Mouse (Mus musculus) central nervous system, embryonic 11.5 days (tissue): Measurements from ENCODE around the gene Selenoi. TPM values are rescaled to one million over a fixed set of nuclear protein-coding genes. Genes with fewer than 3 reads are reported as not detected.

Experiments
- polyA plus RNA-seq: library from polyadenylated mRNA; depleted of rRNA; stranded (reverse); fragments of >200 nt; gene quantifications from 2 replicates; pipeline ENCODE4 v1.2.3, GENCODE M21; 2012; rRNA removed

Gene Selenoi
- 22.2 and 39.6 TPM in 2 replicates for polyA plus RNA-seq

DNA sequence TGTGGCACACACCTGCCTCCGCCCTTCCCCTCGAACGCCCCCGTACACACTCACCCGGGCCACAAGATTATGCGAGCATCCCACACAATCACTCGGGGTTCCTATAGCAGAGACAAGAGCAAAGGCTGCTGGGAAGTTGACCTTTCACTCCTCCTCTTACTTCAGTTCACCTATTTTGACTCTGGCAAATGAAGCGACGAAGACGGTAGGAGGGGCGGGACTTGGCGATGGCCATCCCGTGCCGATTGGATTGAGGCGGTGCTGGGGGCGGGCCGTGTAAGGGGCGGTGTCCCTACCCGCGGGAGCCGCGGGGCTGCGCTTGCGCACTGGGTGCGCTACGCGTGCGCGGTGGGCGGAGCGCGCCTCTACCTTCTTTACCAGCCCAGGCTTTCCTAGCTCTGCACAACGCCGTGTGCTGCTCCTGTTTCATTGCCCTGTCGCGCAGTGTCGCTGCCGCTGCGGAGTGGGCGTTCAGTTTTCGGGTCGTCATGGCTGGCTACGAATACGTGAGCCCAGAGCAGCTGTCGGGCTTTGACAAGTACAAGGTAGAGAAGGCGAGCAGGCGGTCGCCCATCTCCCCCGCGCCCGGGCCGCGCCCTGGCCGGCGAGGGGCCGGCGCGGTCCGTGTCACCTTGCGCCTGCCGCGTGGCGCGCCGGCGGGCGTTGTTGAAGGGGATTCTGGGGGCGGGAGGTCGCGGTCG lies at the start of gene Selenoi:
Gene Selenoi, plus strand, starts transcription at position 311 of the 701 bp plus-strand sequence.

DNA sequence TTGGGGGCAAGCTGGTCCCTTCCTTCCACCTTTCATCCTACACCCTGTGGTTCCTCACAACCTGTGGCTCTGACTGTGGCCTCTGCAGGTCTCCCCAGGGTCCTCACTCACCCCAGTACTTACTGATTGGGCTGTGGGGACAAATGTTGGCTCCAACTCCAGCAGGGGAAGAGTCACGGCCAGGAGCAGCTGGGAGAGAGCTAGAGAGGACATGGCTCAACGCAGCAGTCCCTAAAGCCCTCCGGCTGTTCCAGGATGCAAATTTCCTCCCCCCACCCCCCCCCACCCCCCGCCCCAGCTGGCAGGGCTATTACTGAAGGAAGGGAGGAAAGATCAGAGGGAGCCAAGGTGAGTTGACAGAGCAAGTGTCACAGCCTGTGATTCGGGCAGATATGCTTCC lies 26.9 kb upstream of the Selenoi start, which contains the start of gene Adgrf3:
Gene Adgrf3, minus strand, starts transcription at position 230 of the 400 bp plus-strand sequence.

DNA sequence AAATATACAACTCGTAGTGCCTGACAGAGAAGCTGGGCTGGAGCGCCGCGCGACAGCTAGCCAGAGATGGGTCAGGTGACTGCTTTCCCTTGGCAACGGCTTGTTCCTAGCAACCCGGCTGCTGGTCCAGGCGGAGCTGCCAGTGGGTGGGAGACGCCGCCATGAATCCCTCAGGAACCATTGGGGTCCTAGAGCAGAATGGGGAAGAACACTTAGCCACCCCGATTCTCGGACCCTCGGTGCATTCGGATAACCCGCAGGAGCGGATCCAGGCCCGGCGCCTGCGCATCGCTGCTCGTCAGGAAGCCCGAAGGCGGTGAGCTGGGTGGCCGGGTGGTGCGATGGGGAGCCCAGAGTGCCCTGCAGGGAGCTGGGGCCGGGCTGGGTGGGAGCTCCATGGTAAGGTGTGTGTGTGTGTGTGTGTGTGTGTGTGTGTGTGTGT lies 48.9 kb downstream of the Selenoi start, which contains the start of gene Drc1:
Gene Drc1, plus strand, starts transcription at position 98 of the 442 bp plus-strand sequence.

Other genes starting within 250 kb of the Selenoi start
- not detected in 2 replicates for gene Il6, start 219.5 kb upstream of the Selenoi start, polyA plus RNA-seq
- gene Tyms, start 159.0 kb upstream of the Selenoi start, polyA plus RNA-seq, result 198 and 209 TPM in 2 replicates
- 17.1 and 21.2 TPM in 2 replicates for gene Garem2, start 127.4 kb upstream of the Selenoi start, polyA plus RNA-seq
- gene 3110082J24Rik, start 126.5 kb upstream of the Selenoi start, polyA plus RNA-seq, result 1.9 and 3.9 TPM in 2 replicates
- 82.7 and 89.1 TPM in 2 replicates for gene Hadha, start 77.4 kb upstream of the Selenoi start, polyA plus RNA-seq
- gene Hadhb, start 77.3 kb upstream of the Selenoi start, polyA plus RNA-seq, result 81.1 and 107 TPM in 2 replicates
- not detected in 2 replicates for gene Adgrf3, start 26.9 kb upstream of the Selenoi start, polyA plus RNA-seq
- 0.52 and 0.68 TPM in 2 replicates for gene Drc1, start 48.8 kb downstream of the Selenoi start, polyA plus RNA-seq
- 0.53 and 0.76 TPM in 2 replicates for gene Otof, start 229.4 kb downstream of the Selenoi start, polyA plus RNA-seq
- not detected in 2 replicates for gene 1700001C02Rik, start 233.5 kb downstream of the Selenoi start, polyA plus RNA-seq